Mouse (Mus musculus) liver, embryonic 18 days (tissue): ENCODE measurements around the gene Rsl24d1. TPM values are rescaled to one million over a fixed set of nuclear protein-coding genes. Genes with fewer than 3 reads are reported as not detected.

Experiments
- polyA plus RNA-seq: library from polyadenylated mRNA; depleted of rRNA; stranded (reverse); fragments of >200 nt; gene quantifications from 2 replicates; pipeline ENCODE4 v1.2.3, GENCODE M21; 2012; rRNA removed

Rsl24d1 gene
- polyA plus RNA-seq = 23.0 and 24.2 TPM in 2 replicates

DNA sequence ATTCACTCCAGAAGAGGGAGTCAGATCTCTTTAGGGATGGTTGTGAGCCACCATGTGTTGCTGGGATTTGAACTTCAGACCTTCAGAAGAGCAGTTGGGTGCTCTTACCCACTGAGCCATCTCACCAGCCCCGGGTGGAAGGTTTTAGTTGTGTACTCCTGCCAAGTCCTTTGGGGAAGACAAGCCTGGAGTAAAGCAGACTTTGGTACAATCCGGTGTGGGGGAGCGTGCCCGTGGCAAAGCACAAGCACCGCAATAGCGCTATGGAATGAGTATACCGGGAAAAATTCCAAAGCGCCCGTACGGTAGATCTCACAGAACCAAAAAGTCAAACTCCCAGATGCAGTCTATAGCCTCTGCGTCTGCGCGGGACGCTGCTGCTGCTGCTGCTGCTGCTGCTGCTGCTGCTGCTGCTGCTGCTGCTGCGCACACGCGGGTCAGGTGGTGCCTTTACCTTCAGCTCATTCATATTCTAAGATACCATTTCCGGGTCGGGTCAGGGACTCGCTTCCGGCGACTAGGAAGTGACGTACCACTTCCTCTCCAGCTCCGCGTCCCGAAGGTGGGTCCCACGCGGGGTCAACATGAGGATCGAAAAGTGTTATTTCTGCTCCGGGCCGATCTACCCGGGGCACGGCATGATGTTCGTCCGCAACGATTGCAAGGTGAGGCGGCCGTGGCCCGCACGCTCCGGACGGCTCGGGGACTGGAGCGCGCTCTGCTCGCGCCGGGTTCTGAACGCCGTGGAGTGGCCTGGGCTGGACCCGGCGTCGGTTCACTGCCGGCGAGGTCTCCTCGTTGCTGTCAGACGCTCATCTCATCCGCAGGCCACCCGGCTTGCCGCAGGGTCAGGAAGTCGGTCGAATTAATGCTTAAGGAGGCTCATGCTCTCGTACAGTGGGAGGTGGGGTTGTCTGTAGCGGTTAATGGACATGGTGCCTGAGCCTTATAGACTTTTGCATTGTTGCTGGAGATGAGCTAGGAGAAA, at the start of gene Rsl24d1:
Gene Rsl24d1 (plus strand): TSS at position 508 of the 988 bp plus-strand sequence.

DNA sequence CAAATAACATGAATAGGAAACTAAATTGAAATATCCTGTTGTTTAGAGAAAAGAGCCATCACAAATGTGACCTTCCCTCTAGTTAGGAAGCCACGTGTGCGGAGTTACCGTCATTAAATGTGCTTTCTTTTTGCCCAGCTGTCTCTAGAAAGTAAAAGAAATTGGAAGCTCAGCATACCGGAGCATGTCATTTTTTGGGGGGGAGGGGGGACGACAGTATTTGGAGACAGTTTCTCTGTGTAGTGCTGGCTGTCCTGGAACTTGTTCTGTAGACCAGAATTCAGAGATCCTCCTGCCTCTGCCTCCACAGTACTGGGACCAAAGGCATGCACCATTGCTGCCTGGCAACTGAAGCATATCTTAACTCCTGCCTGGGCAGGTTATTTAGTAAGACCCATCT, 11.7 kb upstream of the Rsl24d1 start, which contains the start of gene Khdc3:
Gene Khdc3 (plus strand): TSS at position 301 of the 400 bp plus-strand sequence.

DNA sequence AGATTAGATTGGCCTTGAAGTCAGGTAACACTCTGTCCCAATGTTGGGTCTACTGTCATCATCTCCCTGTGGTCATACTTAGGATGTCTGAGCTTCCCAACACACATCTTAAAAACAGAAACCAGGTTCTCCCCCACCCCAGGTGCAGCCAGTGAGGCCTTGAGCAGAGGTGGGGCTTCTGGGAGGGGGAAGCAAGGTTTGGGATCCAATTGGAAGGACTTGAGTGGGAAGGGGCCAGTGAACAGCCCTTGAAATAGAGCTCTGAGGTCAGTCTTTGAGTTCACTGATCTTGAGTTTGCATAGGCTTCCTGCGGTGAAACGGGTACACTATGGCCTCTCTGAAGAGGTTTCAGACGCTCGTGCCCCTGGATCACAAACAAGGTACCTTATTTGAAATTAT, 11.0 kb upstream of the Rsl24d1 start, which contains the start of gene Gm20509:
Gene Gm20509 (plus strand): TSS at position 290 of the 400 bp plus-strand sequence.

Other genes starting within 250 kb of the Rsl24d1 start
- gene Pygo1, start 187.8 kb upstream of the Rsl24d1 start, polyA plus RNA-seq = 0.13 and 0.16 TPM in 2 replicates
- 0.19 and 0.24 TPM in 2 replicates for gene Dyx1c1, start 154.6 kb upstream of the Rsl24d1 start, polyA plus RNA-seq
- gene Gm44503, start 154.6 kb upstream of the Rsl24d1 start, polyA plus RNA-seq = not detected in 2 replicates
- gene Ccpg1os, start 128.0 kb upstream of the Rsl24d1 start, polyA plus RNA-seq = 4.3 and 4.4 TPM in 2 replicates
- 7.5 and 8.2 TPM in 2 replicates for gene Ccpg1, start 128.0 kb upstream of the Rsl24d1 start, polyA plus RNA-seq
- gene Pigb, start 73.0 kb upstream of the Rsl24d1 start, polyA plus RNA-seq = 3.8 and 4.2 TPM in 2 replicates
- gene Rab27a, start 68.6 kb upstream of the Rsl24d1 start, polyA plus RNA-seq = 4.6 and 5.8 TPM in 2 replicates
- gene Khdc3, start 11.6 kb upstream of the Rsl24d1 start, polyA plus RNA-seq = 0.21 and 0.30 TPM in 2 replicates
- not detected in 2 replicates for gene Gm20509, start 11.0 kb upstream of the Rsl24d1 start, polyA plus RNA-seq